Mouse (Mus musculus): Measurements from ENCODE around the gene Gp1ba. TPM values are rescaled to one million over a fixed set of nuclear protein-coding genes. Genes with fewer than 3 reads are reported as not detected.

Gp1ba gene
- polyA plus RNA-seq, 1 experiment: 0.19 TPM

DNA sequence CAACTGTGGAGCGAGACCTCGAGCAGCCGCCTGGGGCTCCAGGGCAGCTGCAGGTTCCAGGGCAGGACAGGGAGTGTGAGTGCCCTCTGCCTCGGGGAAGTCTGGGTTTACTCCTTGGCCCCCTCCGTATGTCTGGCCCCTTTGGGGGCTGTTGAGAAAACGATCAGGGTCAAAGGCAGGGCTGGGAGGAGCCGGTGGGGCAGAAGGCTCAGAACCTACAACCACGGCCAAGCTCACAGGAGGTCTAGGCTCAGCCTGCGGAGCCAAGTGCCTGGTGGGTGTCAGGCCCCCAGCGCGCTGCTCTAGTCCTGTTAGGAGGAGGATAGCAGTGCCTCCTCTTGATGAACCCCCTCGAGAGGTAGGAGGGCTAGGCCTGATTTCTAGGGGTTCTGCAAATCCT, 42.2 kb downstream of the Gp1ba start:
- Histone ChIP-seq H3K27ac (ENCODE audit: control insufficient read depth, insufficient read depth, low read depth, low read length) (no peak overlapping the region), H3K36me3 (ENCODE audit: control insufficient read depth, insufficient read depth, low read length) (no peaks in the 10 kb centered on the region; the same call in none of the 2 replicates), H3K27me3 (ENCODE audit: control insufficient read depth, insufficient read depth, low read length) (no peaks in the 10 kb centered on the region), H3K4me3 (ENCODE audit: control insufficient read depth, low read depth, low read length) (no peak overlapping the region), H3K4me1 (ENCODE audit: control insufficient read depth, insufficient read depth, low read length) (no peaks in the 10 kb centered on the region; the same call in 1 of the 2 replicates)
- no peak for TF ChIP-seq CTCF (IDR thresholded peaks at IDR 0.05; ENCODE audit: control insufficient read depth, insufficient read depth, insufficient replicate concordance, low read depth, low read length)
- TF ChIP-seq POLR2A (IDR thresholded peaks at IDR 0.05; ENCODE audit: control insufficient read depth, low read depth, low read length): no peak

DNA sequence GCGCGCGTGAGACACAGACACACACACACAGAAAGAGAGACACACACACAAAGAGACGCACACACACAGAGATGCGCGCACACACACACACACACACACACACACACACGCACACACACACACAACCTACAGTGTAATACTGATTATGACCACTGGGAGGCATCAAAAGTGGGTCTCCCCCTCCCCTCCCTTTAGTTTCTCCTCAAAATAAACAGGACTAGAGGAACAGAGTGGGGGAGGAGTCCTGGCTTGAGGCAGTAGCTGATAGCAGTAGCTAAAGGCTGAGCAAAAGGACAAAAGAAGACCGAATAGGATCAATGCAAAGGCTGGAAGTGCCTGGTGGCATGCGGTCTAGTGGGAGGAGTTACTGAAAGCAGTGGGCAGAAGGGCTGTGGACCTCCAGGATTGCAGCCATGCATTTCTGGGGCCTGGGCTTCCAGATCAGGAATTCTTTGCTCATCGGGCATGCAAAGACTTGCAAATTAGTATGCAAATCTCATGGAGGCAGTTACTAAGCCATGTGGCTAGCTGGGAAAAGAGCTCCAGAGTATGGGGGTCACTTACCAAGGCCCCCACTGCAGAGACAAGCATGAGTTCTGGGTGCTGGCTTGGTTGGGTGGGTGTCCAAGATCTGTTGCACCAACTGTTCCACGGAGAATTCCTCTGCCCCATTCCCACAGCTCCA, 43.1 kb downstream of the Gp1ba start:
- Histone ChIP-seq H3K4me1 (ENCODE audit: control insufficient read depth, insufficient read depth, low read length) (peaks cover under 1% of the 10 kb centered on the region; the same call in 1 of the 2 replicates), H3K27ac (ENCODE audit: control insufficient read depth, insufficient read depth, low read depth, low read length) (no peak overlapping the region), H3K36me3 (ENCODE audit: control insufficient read depth, insufficient read depth, low read length) (no peaks in the 10 kb centered on the region; the same call in none of the 2 replicates), H3K27me3 (ENCODE audit: control insufficient read depth, insufficient read depth, low read length) (no peaks in the 10 kb centered on the region), H3K4me3 (ENCODE audit: control insufficient read depth, low read depth, low read length) (no peak overlapping the region)
- TF ChIP-seq CTCF (IDR thresholded peaks at IDR 0.05; ENCODE audit: control insufficient read depth, insufficient read depth, insufficient replicate concordance, low read depth, low read length): 0 out of 2 replicates have a peak, but pooled peaks have one; percentile 12
- TF ChIP-seq POLR2A (IDR thresholded peaks at IDR 0.05; ENCODE audit: control insufficient read depth, low read depth, low read length): no peak

DNA sequence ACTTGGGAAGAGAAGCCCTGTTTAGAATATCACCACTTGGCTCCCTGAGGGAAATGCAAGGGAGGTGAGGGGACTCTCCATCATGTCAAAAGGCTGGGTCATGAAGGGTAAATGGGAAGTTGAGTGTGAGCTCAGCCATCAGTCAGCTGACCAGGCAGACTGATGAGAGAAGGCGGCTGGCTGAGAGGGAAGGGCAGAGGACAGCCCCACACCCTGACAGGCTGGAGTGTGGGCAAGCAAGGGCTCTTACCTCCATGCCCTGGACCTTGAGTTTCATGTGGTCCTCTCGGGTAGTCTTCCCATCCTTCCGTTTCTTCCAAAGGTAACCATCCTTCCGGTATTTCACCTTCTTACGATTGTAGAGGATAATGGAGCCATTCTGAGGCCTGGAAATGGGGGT, 44.7 kb downstream of the Gp1ba start:
- TF ChIP-seq CTCF (IDR thresholded peaks at IDR 0.05; ENCODE audit: control insufficient read depth, insufficient read depth, insufficient replicate concordance, low read depth, low read length) (no peak), POLR2A (IDR thresholded peaks at IDR 0.05; ENCODE audit: control insufficient read depth, low read depth, low read length) (no peak)
- Histone ChIP-seq H3K4me1 (ENCODE audit: control insufficient read depth, insufficient read depth, low read length) (peaks cover 9% of the 10 kb centered on the region), H3K4me3 (ENCODE audit: control insufficient read depth, low read depth, low read length) (no peak overlapping the region), H3K36me3 (ENCODE audit: control insufficient read depth, insufficient read depth, low read length) (no peaks in the 10 kb centered on the region; the same call in none of the 2 replicates), H3K27ac (ENCODE audit: control insufficient read depth, insufficient read depth, low read depth, low read length) (no peak overlapping the region), H3K27me3 (ENCODE audit: control insufficient read depth, insufficient read depth, low read length) (no peaks in the 10 kb centered on the region)

DNA sequence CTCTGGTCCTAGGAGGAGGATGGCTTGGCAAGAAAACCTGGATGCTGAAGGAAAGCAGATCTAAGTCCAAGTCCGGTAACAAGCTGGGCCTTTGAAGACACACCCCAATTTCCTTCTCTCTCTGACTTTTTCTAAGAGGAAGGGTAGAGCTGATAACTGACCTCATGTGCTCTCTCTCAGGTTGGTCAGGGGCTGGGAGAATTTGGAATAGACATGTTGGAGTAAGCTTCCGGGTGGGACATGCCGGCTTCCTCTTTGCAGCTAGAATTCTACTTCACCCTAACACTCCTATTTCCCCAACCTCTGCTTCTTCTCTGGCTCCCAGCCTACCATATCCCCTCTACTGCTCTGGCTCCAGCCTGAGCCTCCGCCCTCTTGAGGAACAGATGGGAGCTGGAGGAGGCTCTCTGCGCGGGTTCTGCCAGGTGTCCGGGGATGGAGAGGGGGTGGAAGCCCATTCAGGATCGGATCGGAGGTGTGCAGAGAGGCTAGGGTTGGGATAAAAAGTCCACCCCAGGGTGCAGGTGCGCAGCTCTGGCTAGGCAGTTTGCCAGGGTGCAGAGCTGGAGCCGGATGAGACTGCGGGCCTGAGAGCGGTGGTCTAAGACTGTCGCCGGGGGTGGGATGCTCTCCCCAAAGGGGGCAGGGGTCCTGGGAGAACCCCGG, 48.1 kb downstream of the Gp1ba start:
- no peak for TF ChIP-seq POLR2A (IDR thresholded peaks at IDR 0.05; ENCODE audit: control insufficient read depth, low read depth, low read length)
- no peak for TF ChIP-seq CTCF (IDR thresholded peaks at IDR 0.05; ENCODE audit: control insufficient read depth, insufficient read depth, insufficient replicate concordance, low read depth, low read length)
- peaks cover 9% of the 10 kb centered on the region for H3K4me1 ChIP-seq (ENCODE audit: control insufficient read depth, insufficient read depth, low read length)
- peak overlapping the region; percentile 84 for H3K4me3 ChIP-seq (ENCODE audit: control insufficient read depth, low read depth, low read length)
- H3K27me3 ChIP-seq (ENCODE audit: control insufficient read depth, insufficient read depth, low read length): no peaks in the 10 kb centered on the region
- no peaks in the 10 kb centered on the region; the same call in 1 of the 2 replicates for H3K36me3 ChIP-seq (ENCODE audit: control insufficient read depth, insufficient read depth, low read length)
- H3K27ac ChIP-seq (ENCODE audit: control insufficient read depth, insufficient read depth, low read depth, low read length): no peak overlapping the region

DNA sequence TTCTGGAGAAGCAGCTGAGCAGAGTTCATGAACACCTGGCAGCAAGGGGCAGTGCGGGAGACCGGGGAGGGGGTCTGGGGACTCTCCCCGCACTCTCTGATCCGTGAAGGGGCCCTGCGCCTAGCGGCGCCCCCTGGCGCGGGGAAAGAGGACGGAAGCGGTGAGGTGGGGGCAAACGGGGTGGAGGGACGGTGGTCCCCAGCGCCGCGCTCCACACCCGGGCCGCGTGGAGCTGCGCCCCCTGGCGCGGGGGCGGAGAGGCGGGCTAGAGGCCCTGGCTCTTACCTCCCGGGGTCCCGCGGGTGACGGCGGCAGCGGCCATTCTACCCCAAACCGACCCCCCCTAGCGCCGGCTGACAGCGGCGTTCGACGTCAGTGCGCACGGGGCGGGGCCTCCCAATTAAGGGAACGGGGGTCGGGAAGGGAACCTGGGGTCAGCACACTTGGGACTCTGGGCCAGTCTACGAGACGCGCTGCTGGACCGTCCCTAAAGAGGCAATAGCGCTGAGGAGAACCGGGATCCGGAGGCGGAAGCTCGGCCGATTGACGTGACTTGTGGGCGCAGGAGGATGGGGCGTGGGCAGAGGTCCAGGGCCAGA, 48.8 kb downstream of the Gp1ba start, which contains the start of gene Camta2:
Camta2 (minus strand) TSS at position 505 of the 599 bp plus-strand sequence.
- TF ChIP-seq CTCF (IDR thresholded peaks at IDR 0.05; ENCODE audit: control insufficient read depth, insufficient read depth, insufficient replicate concordance, low read depth, low read length): no peak
- peak; percentile 43 for TF ChIP-seq POLR2A (IDR thresholded peaks at IDR 0.05; ENCODE audit: control insufficient read depth, low read depth, low read length)
- H3K27ac ChIP-seq (ENCODE audit: control insufficient read depth, insufficient read depth, low read depth, low read length): peak within 1 kb of the TSS; percentile 30
- no peaks in the 10 kb centered on the region; the same call in 1 of the 2 replicates for H3K36me3 ChIP-seq (ENCODE audit: control insufficient read depth, insufficient read depth, low read length)
- H3K27me3 ChIP-seq (ENCODE audit: control insufficient read depth, insufficient read depth, low read length): no peaks in the 10 kb centered on the region
- H3K4me3 ChIP-seq (ENCODE audit: control insufficient read depth, low read depth, low read length): peak within 1 kb of the TSS; percentile 84
- H3K4me1 ChIP-seq (ENCODE audit: control insufficient read depth, insufficient read depth, low read length): peaks cover 9% of the 10 kb centered on the region

DNA sequence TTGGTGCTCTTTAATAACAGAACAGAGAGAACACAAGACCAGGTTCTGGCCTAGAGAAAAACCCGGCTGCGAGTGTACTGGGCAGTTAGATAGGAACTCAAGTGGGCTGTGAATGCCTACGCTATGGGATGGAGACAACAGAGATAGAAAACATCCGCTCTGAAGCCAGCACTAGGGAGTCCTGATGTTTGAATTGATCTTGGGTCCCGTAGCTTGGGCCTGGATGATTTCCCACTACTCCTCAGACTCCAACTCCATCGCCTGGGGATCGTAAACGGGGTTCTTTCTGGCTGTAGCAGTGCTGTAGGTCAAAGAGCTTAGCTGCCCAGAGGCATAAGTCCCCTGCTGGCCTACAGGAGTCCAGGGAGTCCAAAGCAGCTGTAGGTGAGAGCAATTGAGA, 49.5 kb downstream of the Gp1ba start:
- no peaks in the 10 kb centered on the region for H3K36me3 ChIP-seq (ENCODE audit: control insufficient read depth, insufficient read depth, low read length)
- no peaks in the 10 kb centered on the region for H3K27me3 ChIP-seq (ENCODE audit: control insufficient read depth, insufficient read depth, low read length)
- H3K27ac ChIP-seq (ENCODE audit: control insufficient read depth, insufficient read depth, low read depth, low read length): peak overlapping the region; percentile 3
- peak overlapping the region; percentile 84 for H3K4me3 ChIP-seq (ENCODE audit: control insufficient read depth, low read depth, low read length)
- H3K4me1 ChIP-seq (ENCODE audit: control insufficient read depth, insufficient read depth, low read length): peaks cover 9% of the 10 kb centered on the region
- no peak for TF ChIP-seq POLR2A (IDR thresholded peaks at IDR 0.05; ENCODE audit: control insufficient read depth, low read depth, low read length)
- TF ChIP-seq CTCF (IDR thresholded peaks at IDR 0.05; ENCODE audit: control insufficient read depth, insufficient read depth, insufficient replicate concordance, low read depth, low read length): no peak

DNA sequence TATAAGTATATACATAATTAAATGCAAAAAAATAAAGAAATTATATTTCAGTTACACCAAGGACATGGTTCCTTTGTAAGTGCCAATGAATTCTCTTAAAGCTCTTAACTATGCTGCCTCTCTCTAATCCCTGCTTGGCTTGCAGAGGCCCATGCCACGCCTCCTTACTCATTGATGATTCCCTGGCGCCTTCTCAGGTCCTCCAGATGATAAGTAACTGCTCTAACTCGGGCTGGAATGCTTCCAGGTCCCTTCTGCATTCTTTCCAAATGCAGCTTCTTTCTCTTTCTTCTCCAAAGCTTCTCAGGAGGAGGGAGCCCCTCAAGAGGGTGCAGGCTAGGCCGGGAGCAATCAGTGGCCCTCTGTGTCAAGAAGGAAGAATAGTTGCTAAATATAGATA, 50.7 kb downstream of the Gp1ba start:
- H3K27me3 ChIP-seq (ENCODE audit: control insufficient read depth, insufficient read depth, low read length): no peaks in the 10 kb centered on the region
- no peak overlapping the region for H3K27ac ChIP-seq (ENCODE audit: control insufficient read depth, insufficient read depth, low read depth, low read length)
- no peaks in the 10 kb centered on the region for H3K36me3 ChIP-seq (ENCODE audit: control insufficient read depth, insufficient read depth, low read length)
- H3K4me3 ChIP-seq (ENCODE audit: control insufficient read depth, low read depth, low read length): no peak overlapping the region
- TF ChIP-seq POLR2A (IDR thresholded peaks at IDR 0.05; ENCODE audit: control insufficient read depth, low read depth, low read length) (no peak), CTCF (IDR thresholded peaks at IDR 0.05; ENCODE audit: control insufficient read depth, insufficient read depth, insufficient replicate concordance, low read depth, low read length) (no peak)
- H3K4me1 ChIP-seq (ENCODE audit: control insufficient read depth, insufficient read depth, low read length): peaks cover 9% of the 10 kb centered on the region

Other genes with a start within 250 kb of the Gp1ba start
- 36.7 and 38.4 TPM in 2 replicates for gene Pelp1, start 229.1 kb upstream of the Gp1ba start, polyA plus RNA-seq (2012; rRNA removed)
- 8.9 and 10.6 TPM in 2 replicates for gene Arrb2, start 206.5 kb upstream of the Gp1ba start, polyA plus RNA-seq (2012; rRNA removed)
- 8.3 and 10.2 TPM in 2 replicates for gene Med11, start 187.2 kb upstream of the Gp1ba start, polyA plus RNA-seq (2012; rRNA removed)
- 186 and 201 TPM in 2 replicates for gene Zmynd15, start 179.7 kb upstream of the Gp1ba start, polyA plus RNA-seq (2012; rRNA removed)
- gene Cxcl16, start 179.1 kb upstream of the Gp1ba start, polyA plus RNA-seq (2012; rRNA removed): 3.2 and 3.9 TPM in 2 replicates
- gene Tm4sf5, start 133.9 kb upstream of the Gp1ba start, polyA plus RNA-seq (2012; rRNA removed): 1.2 TPM in 2 replicates
- gene Vmo1, start 124.5 kb upstream of the Gp1ba start, polyA plus RNA-seq (2012; rRNA removed): 0.30 and 0.36 TPM in 2 replicates
- not detected in 2 replicates for gene Gltpd2, start 119.9 kb upstream of the Gp1ba start, polyA plus RNA-seq (2012; rRNA removed)
- 385 and 389 TPM in 2 replicates for gene Psmb6, start 113.8 kb upstream of the Gp1ba start, polyA plus RNA-seq (2012; rRNA removed)
- gene Gm40193, start 106.2 kb upstream of the Gp1ba start, polyA plus RNA-seq (2012; rRNA removed): not detected in 2 replicates
- 1.2 and 2.0 TPM in 2 replicates for gene Pld2, start 99.1 kb upstream of the Gp1ba start, polyA plus RNA-seq (2012; rRNA removed)
- 18.4 and 23.0 TPM in 2 replicates for gene Mink1, start 76.2 kb upstream of the Gp1ba start, polyA plus RNA-seq (2012; rRNA removed)
- 770 and 775 TPM in 2 replicates for gene 4930544D05Rik, start 23.3 kb upstream of the Gp1ba start, polyA plus RNA-seq (2012; rRNA removed)
- gene Chrne, start 19.9 kb upstream of the Gp1ba start, polyA plus RNA-seq (2012; rRNA removed): 241 and 243 TPM in 2 replicates
- 77.6 and 77.8 TPM in 2 replicates for gene Rnf167, start 8.1 kb downstream of the Gp1ba start, polyA plus RNA-seq (2012; rRNA removed)
- gene Slc25a11, start 8.4 kb downstream of the Gp1ba start, polyA plus RNA-seq (2012; rRNA removed): 27.2 and 29.4 TPM in 2 replicates
- gene Pfn1, start 15.5 kb downstream of the Gp1ba start, polyA plus RNA-seq (2012; rRNA removed): 113 and 158 TPM in 2 replicates
- gene Eno3, start 18.1 kb downstream of the Gp1ba start, polyA plus RNA-seq (2012; rRNA removed): 85.9 and 101 TPM in 2 replicates
- gene Spag7, start 30.3 kb downstream of the Gp1ba start, polyA plus RNA-seq (2012; rRNA removed): 44.5 and 47.9 TPM in 2 replicates
- 10.3 and 10.6 TPM in 2 replicates for gene Camta2, start 49.0 kb downstream of the Gp1ba start, polyA plus RNA-seq (2012; rRNA removed)
- gene Inca1, start 61.0 kb downstream of the Gp1ba start, polyA plus RNA-seq (2012; rRNA removed): 19.6 and 21.0 TPM in 2 replicates
- 5.7 and 6.6 TPM in 2 replicates for gene Kif1c, start 61.4 kb downstream of the Gp1ba start, polyA plus RNA-seq (2012; rRNA removed)
- gene Zfp3, start 125.1 kb downstream of the Gp1ba start, polyA plus RNA-seq (2012; rRNA removed): 1.2 TPM in 2 replicates
- gene Scimp, start 173.5 kb downstream of the Gp1ba start, polyA plus RNA-seq (2012; rRNA removed): 0.13 and 0.16 TPM in 2 replicates
- 2.8 and 3.4 TPM in 2 replicates for gene Rabep1, start 205.7 kb downstream of the Gp1ba start, polyA plus RNA-seq (2012; rRNA removed)

All from testis, adult 2 months (tissue).